Mouse (Mus musculus): Measurements from ENCODE around the gene Stx1b.
"Not testable (repeated sequence)": the region's sequence is repeated elsewhere in the genome, so short reads cannot be mapped to it uniquely, and the experiment has no call there.

Gene Stx1b

GRCm38 (mm10) chr7:127824176-127824871 is at the start of gene Stx1b, which contains the start of gene Stx4a:
Stx1b (minus strand) TSS chr7:127824549.
Stx4a (plus strand) TSS chr7:127824294.
- DNase-seq (ENCODE audit: low read depth, low spot score) = peak; percentile 58

GRCm38 (mm10) chr7:127870136-127870821 is 45.9 kb upstream of the Stx1b start:
- peak; percentile 65 for DNase-seq (ENCODE audit: low read depth, low spot score)

- DNase-seq (ENCODE audit: low read depth, low spot score) = no peak
Observed at GRCm38 (mm10) chr7:127869149-127869810, 44.9 kb upstream of the Stx1b start.

- DNase-seq (ENCODE audit: low read depth, low spot score) = peak; percentile 86
Observed at GRCm38 (mm10) chr7:127867641-127868040, 43.3 kb upstream of the Stx1b start.

- DNase-seq (ENCODE audit: low read depth, low spot score) = peak; percentile 32
Observed at GRCm38 (mm10) chr7:127866434-127866833, 42.1 kb upstream of the Stx1b start.

- no peak for DNase-seq (ENCODE audit: low read depth, low spot score)
Observed at GRCm38 (mm10) chr7:127858258-127858657, 33.9 kb upstream of the Stx1b start.

GRCm38 (mm10) chr7:127850906-127851305 is 26.6 kb upstream of the Stx1b start:
- DNase-seq (ENCODE audit: low read depth, low spot score) = peak; percentile 43

- DNase-seq (ENCODE audit: low read depth, low spot score) = no peak
Observed at GRCm38 (mm10) chr7:127849973-127850875, 25.9 kb upstream of the Stx1b start.

GRCm38 (mm10) chr7:127842001-127842718 is 17.8 kb upstream of the Stx1b start:
- DNase-seq (ENCODE audit: low read depth, low spot score) = peak; percentile 89

GRCm38 (mm10) chr7:127841340-127842000 is 17.1 kb upstream of the Stx1b start:
- DNase-seq (ENCODE audit: low read depth, low spot score) = peak; percentile 94

GRCm38 (mm10) chr7:127840886-127841285 is 16.5 kb upstream of the Stx1b start:
- peak; percentile 19 for DNase-seq (ENCODE audit: low read depth, low spot score)

- not testable (repeated sequence) for DNase-seq (ENCODE audit: low read depth, low spot score)
Observed at GRCm38 (mm10) chr7:127840031-127840430, 15.7 kb upstream of the Stx1b start.

GRCm38 (mm10) chr7:127837878-127838277 is 13.5 kb upstream of the Stx1b start:
- DNase-seq (ENCODE audit: low read depth, low spot score) = not testable (repeated sequence)

GRCm38 (mm10) chr7:127837473-127837872 is 13.1 kb upstream of the Stx1b start:
- DNase-seq (ENCODE audit: low read depth, low spot score) = no peak

- no peak for DNase-seq (ENCODE audit: low read depth, low spot score)
Observed at GRCm38 (mm10) chr7:127835550-127835949, 11.2 kb upstream of the Stx1b start.

- no peak for DNase-seq (ENCODE audit: low read depth, low spot score)
Observed at GRCm38 (mm10) chr7:127823236-127824171, 845 bp downstream of the Stx1b start.

GRCm38 (mm10) chr7:127822494-127822893 is 1.9 kb downstream of the Stx1b start:
- DNase-seq (ENCODE audit: low read depth, low spot score) = no peak

GRCm38 (mm10) chr7:127820836-127821509 is 3.4 kb downstream of the Stx1b start:
- no peak for DNase-seq (ENCODE audit: low read depth, low spot score)
